Mouse (Mus musculus) limb, embryonic 14.5 days (tissue): ENCODE data around the gene Insc. TPM values are rescaled to one million over a fixed set of nuclear protein-coding genes. Genes with fewer than 3 reads are reported as not detected.

Experiments
- ATAC-seq: fragments of 200-750 bp; cut with Nextera tagmentation; 2 replicates; pipeline ENCODE4 v1.8.0; 2017; ENCODE audit warnings: low read depth, moderate number of reproducible peaks, moderate TSS enrichment; ENCODE audit not compliant: low FRiP score
- DNase-seq: peaks from one replicate; pipeline ENCODE4 v3.0.0-alpha.2; 2015; ENCODE audit warnings: low spot score
- H3K27ac ChIP-seq: fragments of 300-500 bp; sonication (generic); replicated peaks from 2 replicates; pipeline ENCODE4 v1.5.1; 2014; ENCODE audit warnings: low read depth, mild to moderate bottlenecking, low read length, moderate library complexity, mixed read lengths
- H3K27me3 ChIP-seq: fragments of 300-500 bp; sonication (generic); 2 replicates; pipeline ENCODE4 v1.6.1; 2014; ENCODE audit warnings: low read length, mixed read lengths; ENCODE audit not compliant: control insufficient read depth, insufficient read depth
- H3K36me3 ChIP-seq: fragments of 300-500 bp; sonication (generic); 2 replicates; pipeline ENCODE4 v1.6.1; 2014; ENCODE audit warnings: mild to moderate bottlenecking, low read length, moderate library complexity, mixed read lengths; ENCODE audit not compliant: control insufficient read depth, insufficient read depth
- H3K4me1 ChIP-seq: fragments of 300-500 bp; sonication (generic); 2 replicates; pipeline ENCODE4 v1.6.1; 2014; ENCODE audit warnings: antibody characterized with exemption, low read length, mixed read lengths; ENCODE audit not compliant: control insufficient read depth, insufficient read depth
- H3K4me2 ChIP-seq: fragments of 300-500 bp; sonication (generic); replicated peaks from 2 replicates; pipeline ENCODE4 v1.6.1; 2014; ENCODE audit warnings: low read depth, mild to moderate bottlenecking, low read length, moderate library complexity; ENCODE audit not compliant: severe bottlenecking
- H3K4me3 ChIP-seq: fragments of 300-500 bp; sonication (generic); replicated peaks from 2 replicates; pipeline ENCODE4 v1.5.1; 2014; ENCODE audit warnings: low read length
- H3K9ac ChIP-seq: fragments of 300-500 bp; sonication (generic); 2 replicates; pipeline ENCODE4 v1.6.1; 2014; ENCODE audit warnings: mild to moderate bottlenecking, low read depth, low read length, moderate library complexity; ENCODE audit not compliant: severe bottlenecking
- H3K9me3 ChIP-seq: fragments of 300-500 bp; sonication (generic); 2 replicates; pipeline ENCODE4 v1.6.1; 2016; ENCODE audit warnings: low read length; ENCODE audit not compliant: control insufficient read depth
- POLR2A ChIP-seq: fragments of 200-500 bp; IDR thresholded peaks from 2 replicates; pipeline ENCODE4 v1.8.0; 2012; ENCODE audit warnings: inconsistent platforms, mild to moderate bottlenecking, moderate library complexity, borderline replicate concordance; ENCODE audit not compliant: insufficient read depth, insufficient read length; ENCODE audit errors: extremely low read depth
- WGBS: fragments of 180-500 bp; shearing (Covaris S2); extraction: QIAGEN DNeasy Blood & Tissue Kit; methylation state at CpG from one replicate; pipeline ENCODE4 v1.1.7; 2014; 5-methylcytosine and 5-hydroxymethylcytosine counted together
- polyA plus RNA-seq, 2 experiments: library from polyadenylated mRNA; depleted of rRNA in 1 of 2; stranded (reverse) in 1 of 2; unstranded in 1 of 2; fragments of >200 nt; fragmentation: Nextera tagmentation in 1 of 2; extraction: Ambion mirVana in 1 of 2; gene quantifications; 2 replicates each; pipeline versions ENCODE4 v1.2.1 to v1.2.3; 2012 to 2014

Gene Insc
- polyA plus RNA-seq, 2 experiments, result 4.8 to 6.3 TPM

GRCm38 (mm10) chr7:114773781-114774180, 30.3 kb downstream of the Insc start:
- ATAC-seq (peak; percentile 67), DNase-seq (peak; percentile 7)
- no peak overlapping the region for H3K27ac ChIP-seq
- no peak overlapping the region for H3K4me2 ChIP-seq
- H3K36me3 ChIP-seq, result no peaks in the 10 kb centered on the region
- H3K4me3 ChIP-seq, result no peak overlapping the region
- no peaks in the 10 kb centered on the region for H3K9me3 ChIP-seq
- H3K9ac ChIP-seq, result no peak overlapping the region
- WGBS, result 25% methylated on average over 4 of the region's 4 CpGs
- H3K27me3 ChIP-seq, result no peaks in the 10 kb centered on the region
- TF ChIP-seq POLR2A, result no peak
- H3K4me1 ChIP-seq, result no peaks in the 10 kb centered on the region

GRCm38 (mm10) chr7:114775856-114776255, 32.4 kb downstream of the Insc start:
- H3K9me3 ChIP-seq, result no peaks in the 10 kb centered on the region
- DNase-seq (no peak), ATAC-seq (no peak)
- no peak overlapping the region for H3K4me2 ChIP-seq
- H3K9ac ChIP-seq, result no peak overlapping the region
- no peaks in the 10 kb centered on the region for H3K27me3 ChIP-seq
- no peak overlapping the region for H3K27ac ChIP-seq
- no peak overlapping the region for H3K4me3 ChIP-seq
- TF ChIP-seq POLR2A, result no peak
- 75% methylated on average over 2 of the region's 2 CpGs for WGBS
- H3K36me3 ChIP-seq, result no peaks in the 10 kb centered on the region
- no peaks in the 10 kb centered on the region for H3K4me1 ChIP-seq

- Histone ChIP-seq H3K4me2 (no peak overlapping the region), H3K27ac (no peak overlapping the region), H3K4me1 (no peaks in the 10 kb centered on the region), H3K27me3 (no peaks in the 10 kb centered on the region), H3K9me3 (no peaks in the 10 kb centered on the region), H3K36me3 (no peaks in the 10 kb centered on the region), H3K9ac (no peak overlapping the region), H3K4me3 (no peak overlapping the region)
- 82% methylated on average over 7 of the region's 7 CpGs for WGBS
- ATAC-seq (no peak), DNase-seq (no peak)
- TF ChIP-seq POLR2A, result no peak
Observed at GRCm38 (mm10) chr7:114778156-114778770, 34.8 kb downstream of the Insc start.

DNA sequence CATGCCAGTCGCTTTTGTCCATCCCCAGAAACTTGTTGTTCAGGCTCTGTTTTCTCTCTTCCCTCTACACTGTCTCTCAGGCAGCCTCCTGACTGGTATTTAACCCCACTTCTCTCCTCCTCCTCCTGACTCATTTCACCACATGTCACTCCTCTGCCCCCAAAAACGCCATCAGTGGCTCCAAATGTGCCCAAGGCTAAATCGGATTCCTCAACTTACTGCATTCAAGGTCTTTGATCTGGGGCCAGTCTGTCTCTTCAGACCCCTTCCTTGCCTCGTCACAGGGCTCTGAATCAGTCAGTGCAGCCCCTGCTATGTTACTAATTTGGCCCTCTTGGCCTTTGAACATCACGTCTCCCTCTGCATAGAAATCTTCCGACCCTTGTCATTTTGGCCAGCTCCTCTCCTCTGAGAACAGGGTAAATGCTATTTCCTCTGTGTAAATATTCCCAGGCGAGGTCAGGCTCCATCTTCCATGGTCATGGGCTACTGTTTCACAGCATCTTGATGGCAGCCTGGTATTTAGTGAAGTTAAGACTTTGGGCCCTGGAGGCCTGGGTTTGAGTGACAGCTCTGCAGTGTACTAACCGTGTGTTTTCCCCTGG, 35.7 kb downstream of the Insc start:
- no peak for TF ChIP-seq POLR2A
- Histone ChIP-seq H3K9me3 (no peaks in the 10 kb centered on the region), H3K4me3 (no peak overlapping the region), H3K4me2 (no peak overlapping the region), H3K36me3 (no peaks in the 10 kb centered on the region), H3K9ac (no peak overlapping the region), H3K27me3 (no peaks in the 10 kb centered on the region), H3K27ac (no peak overlapping the region), H3K4me1 (no peaks in the 10 kb centered on the region)
- ATAC-seq (no peak), DNase-seq (no peak)
- WGBS, result 45% methylated on average over 8 of the region's 8 CpGs

- H3K27ac ChIP-seq, result no peak overlapping the region
- H3K4me2 ChIP-seq, result no peak overlapping the region
- WGBS, result 77% methylated on average over 3 of the region's 3 CpGs
- no peaks in the 10 kb centered on the region for H3K4me1 ChIP-seq
- H3K4me3 ChIP-seq, result no peak overlapping the region
- H3K9ac ChIP-seq, result no peak overlapping the region
- DNase-seq (no peak), ATAC-seq (no peak)
- TF ChIP-seq POLR2A, result no peak
- H3K27me3 ChIP-seq, result no peaks in the 10 kb centered on the region
- H3K36me3 ChIP-seq, result no peaks in the 10 kb centered on the region
- H3K9me3 ChIP-seq, result no peaks in the 10 kb centered on the region
Observed at GRCm38 (mm10) chr7:114783291-114783690, 39.8 kb downstream of the Insc start.

DNA sequence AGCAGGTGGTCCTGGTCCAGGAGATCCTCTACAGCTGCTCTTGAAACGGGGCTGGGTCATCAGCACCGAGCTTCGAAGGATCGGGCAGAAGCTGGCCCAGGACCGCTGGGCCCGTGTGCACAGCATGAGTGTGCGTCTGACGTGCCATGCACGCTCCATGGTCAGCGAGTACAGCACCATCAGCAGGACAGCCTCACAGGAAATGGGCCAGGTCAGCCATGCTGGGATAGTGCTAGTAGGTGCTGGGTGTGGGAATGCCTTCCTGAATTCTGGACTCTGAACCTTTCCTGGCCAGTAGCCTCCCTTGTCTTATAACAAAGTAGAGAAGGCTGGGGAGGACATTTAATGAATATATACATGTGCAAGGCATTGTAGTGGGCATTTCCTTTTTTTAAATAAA, 47.6 kb downstream of the Insc start:
- no peak for ATAC-seq
- Histone ChIP-seq H3K4me3 (no peak overlapping the region), H3K27ac (no peak overlapping the region), H3K36me3 (no peaks in the 10 kb centered on the region), H3K9ac (no peak overlapping the region), H3K9me3 (no peaks in the 10 kb centered on the region), H3K4me2 (no peak overlapping the region), H3K4me1 (no peaks in the 10 kb centered on the region), H3K27me3 (no peaks in the 10 kb centered on the region)
- WGBS, result 89% methylated on average over 10 of the region's 10 CpGs
- no peak for DNase-seq
- TF ChIP-seq POLR2A, result no peak
